ENCODE assay signal across 23 mouse cellular contexts in genomic region chr9:61690786-61691185, GRCm38 (mm10).
DNase-seq lines count a peak whose midpoint lies in the region; TF ChIP-seq lines count a peak whose summit lies in the region.
"Had no signal": no experiment of that assay in that cellular context is flagged by ENCODE, and none has a peak within 500 bp of the region (broad histone marks: within the 10 kb centered on the region; RNA-seq: fewer than 3 reads in every experiment).

No protein-coding gene starts in this region.

- peak; percentile 59 for DNase-seq in testis, postnatal 14 days (ENCODE audit: low spot score)
- no peak for DNase-seq in testis, postnatal 10 days (ENCODE audit: low spot score)
- no peak for DNase-seq in limb, embryonic 10.5 days (ENCODE audit: low spot score)
- no peak for DNase-seq in thymus, adult 18-20 months
- no peak for DNase-seq in frontal cortex, adult 2 months (ENCODE audit: extremely low spot score in 1 of 2, low spot score in 1 of 2)
- DNase-seq: adrenal gland, adult 8-10 months; adrenal gland, postnatal 14 days; adrenal gland, postnatal 36 days; B cell, adult 2 months; cerebellum, adult 11 months; cerebellum, adult 18-20 months; cerebellum, adult 8-10 months; cerebellum, adult 9-11 months; cerebellum, postnatal 14 days; cerebellum, postnatal 36 days; embryo, embryonic 11 days had no signal

- 61% methylated on average over 3 of the region's 3 CpGs for WGBS in limb, embryonic 10.5 days
- WGBS in small intestine, adult 2 months: 32% methylated on average over 3 of the region's 3 CpGs

- peaks cover 41% of the 10 kb centered on the region for H3K4me1 ChIP-seq in limb, embryonic 10.5 days
- peaks cover 28% of the 10 kb centered on the region; the same call in 1 of the 2 replicates for H3K4me1 ChIP-seq in small intestine, adult 2 months (ENCODE audit: control insufficient read depth, insufficient read depth, insufficient read length, low read length)

- H3K36me3 ChIP-seq in limb, embryonic 10.5 days: no peaks in the 10 kb centered on the region
- H3K36me3 ChIP-seq in small intestine, adult 2 months (ENCODE audit: control insufficient read depth, insufficient read depth, low read length): no peaks in the 10 kb centered on the region
- H3K36me3 ChIP-seq: embryonic facial prominence, embryonic 13.5 days; embryonic facial prominence, embryonic 15.5 days; forebrain, embryonic 10.5 days; forebrain, embryonic 12.5 days had no signal

- H3K27me3 ChIP-seq in limb, embryonic 10.5 days (ENCODE audit: low read depth, poor library complexity, severe bottlenecking): peaks cover 53% of the 10 kb centered on the region
- no peaks in the 10 kb centered on the region for H3K27me3 ChIP-seq in small intestine, adult 2 months (ENCODE audit: control insufficient read depth, insufficient read depth, low read length)
- H3K27me3 ChIP-seq: CH12.LX had no signal

- no peak for TF ChIP-seq POLR2A in small intestine, adult 2 months (IDR thresholded peaks at IDR 0.05; ENCODE audit: low read depth, low read length)

- TF ChIP-seq CTCF in small intestine, adult 2 months (IDR thresholded peaks at IDR 0.05; ENCODE audit: extremely low read depth, insufficient read length, insufficient replicate concordance, low read depth, low read length): no peak

- peak overlapping the region; percentile 82; the same call in 1 of the 2 replicates for H3K27ac ChIP-seq in limb, embryonic 10.5 days
- H3K27ac ChIP-seq in small intestine, adult 2 months (ENCODE audit: insufficient read depth, low read depth, low read length): peak overlapping the region; percentile 18
- H3K27ac ChIP-seq: embryonic facial prominence, embryonic 13.5 days; embryonic facial prominence, embryonic 15.5 days; forebrain, embryonic 10.5 days; forebrain, embryonic 12.5 days had no signal

- H3K4me3 ChIP-seq in limb, embryonic 10.5 days: no peak overlapping the region
- no peak overlapping the region for H3K4me3 ChIP-seq in small intestine, adult 2 months (ENCODE audit: low read depth, low read length)
- H3K4me3 ChIP-seq: embryonic facial prominence, embryonic 13.5 days; embryonic facial prominence, embryonic 15.5 days; erythroblast, embryonic 14.5 days; forebrain, embryonic 10.5 days; forebrain, embryonic 12.5 days had no signal

- no peaks in the 10 kb centered on the region for H3K9me3 ChIP-seq in limb, embryonic 10.5 days (replicated peaks)
- H3K9me3 ChIP-seq: embryonic facial prominence, embryonic 13.5 days; embryonic facial prominence, embryonic 15.5 days; forebrain, embryonic 10.5 days; forebrain, embryonic 12.5 days had no signal
